Mouse (Mus musculus) liver, embryonic 14.5 days (tissue): ENCODE measurements around the gene Sytl2.

Source experiments
- CTCF ChIP-seq: IDR thresholded peaks from 2 replicates; pipeline ENCODE4 v1.5.1; 2016; ENCODE audit warnings: antibody characterized with exemption, low read depth, control low read depth
- EP300 ChIP-seq: IDR thresholded peaks from 2 replicates; pipeline ENCODE4 v1.6.1; 2016; ENCODE audit warnings: antibody characterized with exemption, low read depth

DNA sequence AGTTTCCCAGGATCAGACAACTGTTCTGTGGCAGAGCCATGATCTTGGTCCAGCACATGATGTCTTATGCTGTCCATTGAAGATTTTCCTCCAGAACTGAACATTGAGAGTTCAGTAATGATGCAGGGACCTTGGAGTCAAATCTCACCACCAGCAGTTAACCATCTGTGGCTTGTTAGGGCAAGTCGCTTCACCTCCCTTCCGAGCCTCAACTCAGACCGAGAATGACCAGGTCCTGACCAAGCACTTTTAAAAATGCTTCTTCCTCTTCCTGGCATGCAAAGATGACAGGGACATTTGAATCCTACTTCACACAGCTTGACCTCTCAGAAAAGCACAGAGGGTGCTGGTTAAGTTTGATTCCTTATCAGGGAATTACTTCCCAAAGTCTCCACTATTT is 50.1 kb downstream of the Sytl2 start:
- no peak for TF ChIP-seq CTCF
- no peak for TF ChIP-seq EP300
